Mouse (Mus musculus) forebrain, embryonic 11.5 days (tissue): ENCODE data around the gene Ecel1. TPM values are rescaled to one million over a fixed set of nuclear protein-coding genes. Genes with fewer than 3 reads are reported as not detected.

ENCODE experiments used
- ATAC-seq: fragments of 200-750 bp; cut with Nextera tagmentation; replicated peaks from 2 replicates; pipeline ENCODE4 v1.8.0; 2017; ENCODE audit warnings: moderate TSS enrichment; ENCODE audit not compliant: low FRiP score
- DNase-seq: peaks from one replicate; pipeline ENCODE4 v3.0.0-alpha.2; 2017; ENCODE audit warnings: low spot score
- H3K27ac ChIP-seq: fragments of 300-500 bp; sonication (generic); 2 replicates; pipeline ENCODE4 v1.5.1; 2014; ENCODE audit warnings: low read depth, low read length
- H3K27me3 ChIP-seq: fragments of 300-500 bp; sonication (generic); 2 replicates; pipeline ENCODE4 v1.6.1; 2014; ENCODE audit warnings: mild to moderate bottlenecking, low read length, mixed read lengths; ENCODE audit not compliant: control insufficient read depth, insufficient read depth
- H3K36me3 ChIP-seq: fragments of 300-500 bp; sonication (generic); 2 replicates; pipeline ENCODE4 v1.6.1; 2014; ENCODE audit warnings: mild to moderate bottlenecking, low read length, moderate library complexity, mixed read lengths; ENCODE audit not compliant: control insufficient read depth, insufficient read depth
- H3K4me1 ChIP-seq: fragments of 300-500 bp; sonication (generic); replicated peaks from 2 replicates; pipeline ENCODE4 v1.6.1; 2014; ENCODE audit warnings: low read length, mixed read lengths; ENCODE audit not compliant: control insufficient read depth, insufficient read depth
- H3K4me2 ChIP-seq: fragments of 300-500 bp; sonication (generic); 2 replicates; pipeline ENCODE4 v1.6.1; 2014; ENCODE audit warnings: low read depth, mild to moderate bottlenecking, low read length, moderate library complexity, mixed read lengths; ENCODE audit not compliant: severe bottlenecking
- H3K4me3 ChIP-seq: fragments of 300-500 bp; sonication (generic); 2 replicates; pipeline ENCODE4 v1.5.1; 2014; ENCODE audit warnings: low read depth, low read length
- H3K9ac ChIP-seq: fragments of 300-500 bp; sonication (generic); 2 replicates; pipeline ENCODE4 v1.6.1; 2014; ENCODE audit warnings: low read length
- H3K9me3 ChIP-seq: fragments of 300-500 bp; sonication (generic); 2 replicates; pipeline ENCODE4 v1.6.1; 2016; ENCODE audit warnings: low read length, mixed read lengths; ENCODE audit not compliant: control insufficient read depth
- WGBS: fragments of 180-500 bp; shearing (Covaris S2); extraction: QIAGEN DNeasy Blood & Tissue Kit; methylation state at CpG from one replicate; pipeline ENCODE4 v1.1.7; 2014; 5-methylcytosine and 5-hydroxymethylcytosine counted together
- polyA plus RNA-seq: library from polyadenylated mRNA; unstranded; fragments of >200 nt; fragmentation: Nextera tagmentation; extraction: Ambion mirVana; gene quantifications from 2 replicates; pipeline ENCODE4 v1.2.1, GENCODE M21; 2014

Ecel1 gene
- polyA plus RNA-seq, 1 experiment from 2014 or later, result 6.2 TPM

DNA sequence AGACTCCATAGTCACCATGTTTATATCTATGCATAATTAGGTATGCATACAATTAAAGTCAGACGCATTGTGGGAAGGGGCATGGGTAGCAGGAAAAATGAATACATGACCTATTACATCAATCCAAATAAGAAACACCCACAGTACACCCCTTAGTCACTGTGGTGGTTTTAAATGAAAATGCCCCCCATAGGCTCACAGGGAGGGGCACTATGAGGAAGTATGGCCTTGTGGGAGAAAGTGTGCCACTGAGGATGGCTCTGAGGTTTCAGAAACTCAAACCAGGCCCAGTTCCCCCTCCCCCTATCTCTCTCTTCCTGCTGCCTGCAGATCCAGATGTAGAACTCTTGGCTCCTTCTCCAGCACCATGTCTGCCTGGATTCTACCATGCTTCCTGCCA lies 52.4 kb downstream of the Ecel1 start:
- no peak overlapping the region for H3K4me3 ChIP-seq
- DNase-seq, result no peak
- H3K9me3 ChIP-seq, result no peaks in the 10 kb centered on the region
- H3K36me3 ChIP-seq, result no peaks in the 10 kb centered on the region
- H3K9ac ChIP-seq, result no peak overlapping the region
- H3K4me2 ChIP-seq, result no peak overlapping the region
- no peak for ATAC-seq
- peaks cover under 1% of the 10 kb centered on the region; the same call in 1 of the 2 replicates for H3K27me3 ChIP-seq
- no peak overlapping the region for H3K27ac ChIP-seq
- WGBS, result 86% methylated on average over 1 of the region's 1 CpGs
- no peaks in the 10 kb centered on the region for H3K4me1 ChIP-seq

DNA sequence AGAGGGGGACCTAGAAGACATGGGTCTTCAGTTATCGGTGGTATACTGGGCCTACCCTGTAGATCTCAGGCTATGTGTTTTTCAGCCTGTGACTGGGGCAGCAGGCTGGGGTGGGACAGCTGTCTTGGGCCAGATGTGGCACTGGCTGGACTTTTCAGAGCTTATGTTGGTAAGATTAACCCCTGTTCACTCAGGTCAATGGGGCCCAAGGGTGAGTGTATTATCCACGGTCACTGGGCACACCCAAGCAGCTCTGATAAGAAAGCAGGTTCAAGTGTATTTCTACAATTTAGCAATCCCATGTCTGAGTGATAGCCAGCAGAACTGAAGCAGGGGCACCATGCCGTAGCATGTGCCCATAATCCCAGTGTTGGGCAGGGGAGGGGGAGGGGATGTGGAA lies 54.2 kb downstream of the Ecel1 start:
- H3K9ac ChIP-seq, result no peak overlapping the region
- H3K27ac ChIP-seq, result no peak overlapping the region
- no peaks in the 10 kb centered on the region for H3K9me3 ChIP-seq
- no peak overlapping the region for H3K4me3 ChIP-seq
- ATAC-seq (no peak), DNase-seq (no peak)
- peaks cover 3% of the 10 kb centered on the region; the same call in 1 of the 2 replicates for H3K27me3 ChIP-seq
- H3K4me1 ChIP-seq, result no peaks in the 10 kb centered on the region
- 82% methylated on average over 3 of the region's 3 CpGs for WGBS
- no peaks in the 10 kb centered on the region for H3K36me3 ChIP-seq
- no peak overlapping the region for H3K4me2 ChIP-seq

DNA sequence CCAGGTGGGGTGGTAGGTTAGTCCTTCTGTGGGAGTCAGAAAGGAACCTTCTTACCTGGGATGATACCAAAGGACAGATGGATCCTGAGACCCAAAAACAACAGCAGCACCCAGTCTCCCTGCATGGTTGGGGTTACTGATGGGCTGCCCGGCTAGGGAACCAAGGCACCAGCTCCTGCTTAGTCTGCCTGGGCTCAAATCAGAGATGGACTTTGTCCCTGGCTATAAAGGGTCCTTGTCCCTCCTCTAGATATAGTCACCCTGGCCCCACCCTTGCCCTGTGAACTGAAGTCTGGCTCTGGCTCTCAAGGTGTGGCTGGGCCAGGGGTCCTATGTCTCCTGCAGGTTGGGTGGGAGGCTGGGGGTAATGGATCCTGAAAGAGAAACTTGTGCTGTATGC lies 54.9 kb downstream of the Ecel1 start, which contains the start of gene Alpi:
Alpi (minus strand) TSS at position 196 of the 400 bp plus-strand sequence.
- H3K9ac ChIP-seq, result no peak within 1 kb of the TSS
- no peaks in the 10 kb centered on the region for H3K36me3 ChIP-seq
- WGBS, result 83% methylated on average over 1 of the region's 1 CpGs
- H3K27ac ChIP-seq, result no peak within 1 kb of the TSS
- H3K4me1 ChIP-seq, result no peaks in the 10 kb centered on the region
- no peak within 1 kb of the TSS for H3K4me2 ChIP-seq
- no peak within 1 kb of the TSS for H3K4me3 ChIP-seq
- ATAC-seq, result no peak
- H3K27me3 ChIP-seq, result peaks cover 3% of the 10 kb centered on the region; the same call in 1 of the 2 replicates
- DNase-seq, result no peak
- no peaks in the 10 kb centered on the region for H3K9me3 ChIP-seq

DNA sequence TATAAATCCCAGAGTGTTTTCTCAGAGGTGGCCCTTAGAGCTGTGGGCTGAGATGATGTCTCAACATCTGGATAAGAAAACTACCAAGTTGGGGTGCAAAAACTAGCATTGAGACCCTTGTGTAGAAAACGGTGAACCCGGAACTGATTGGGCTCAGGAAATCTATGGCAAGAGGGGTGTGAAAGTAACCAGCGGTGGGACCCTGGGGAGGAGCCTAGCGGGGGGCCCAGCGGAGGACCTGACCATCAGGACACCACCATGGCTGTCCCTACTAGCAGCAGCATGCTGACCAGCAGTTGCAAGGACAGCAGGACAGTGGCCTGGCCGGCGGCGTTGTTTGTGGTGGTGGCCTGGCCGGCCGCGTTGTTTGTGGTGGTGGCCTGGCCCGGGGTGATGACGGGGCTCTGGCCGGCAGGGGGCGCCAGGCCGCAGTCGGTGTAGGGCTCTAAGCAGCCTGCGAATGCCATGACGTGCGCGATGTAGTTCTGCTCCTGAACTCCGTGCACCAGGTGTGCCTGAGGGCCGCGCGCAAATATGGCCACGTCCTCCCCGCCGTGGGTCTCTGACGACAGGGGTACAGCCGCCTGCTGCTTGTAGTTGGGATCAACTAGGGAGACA lies 57.9 kb downstream of the Ecel1 start:
- Histone ChIP-seq H3K4me3 (no peak overlapping the region), H3K9ac (no peak overlapping the region), H3K4me1 (no peaks in the 10 kb centered on the region), H3K27ac (no peak overlapping the region), H3K4me2 (peak overlapping the region; percentile 40), H3K36me3 (no peaks in the 10 kb centered on the region), H3K27me3 (peaks cover 3% of the 10 kb centered on the region; the same call in 1 of the 2 replicates), H3K9me3 (no peaks in the 10 kb centered on the region)
- ATAC-seq, result peak; percentile 80
- DNase-seq, result peak; percentile 86
- WGBS, result 12% methylated on average over 30 of the region's 30 CpGs

Other genes with a start within 250 kb of the Ecel1 start
- gene Alppl2, start 66.6 kb downstream of the Ecel1 start, polyA plus RNA-seq, result not detected in 2 replicates
- gene Alpi, start 54.9 kb downstream of the Ecel1 start, polyA plus RNA-seq, result not detected in 2 replicates
- not detected in 2 replicates for gene Akp3, start 31.5 kb downstream of the Ecel1 start, polyA plus RNA-seq
- gene Prss56, start 26.8 kb upstream of the Ecel1 start, polyA plus RNA-seq, result not detected in 2 replicates
- gene Chrnd, start 34.1 kb upstream of the Ecel1 start, polyA plus RNA-seq, result 0.07 TPM in 1 of 2 replicates, not detected in the other
- 0.23 TPM in 1 of 2 replicates, not detected in the other for gene Chrng, start 48.1 kb upstream of the Ecel1 start, polyA plus RNA-seq
- gene Eif4e2, start 57.4 kb upstream of the Ecel1 start, polyA plus RNA-seq, result 138 and 141 TPM in 2 replicates
- gene Efhd1, start 107.8 kb upstream of the Ecel1 start, polyA plus RNA-seq, result 2.2 and 2.6 TPM in 2 replicates
- gene Gigyf2, start 170.5 kb upstream of the Ecel1 start, polyA plus RNA-seq, result 53.1 and 55.8 TPM in 2 replicates
- 0.68 and 1.2 TPM in 2 replicates for gene Kcnj13, start 238.2 kb upstream of the Ecel1 start, polyA plus RNA-seq